Mouse (Mus musculus) megakaryocyte progenitor cell, adult 5-6 weeks (primary cell): ENCODE measurements around the gene Hipk2. TPM values are rescaled to one million over a fixed set of nuclear protein-coding genes. Genes with fewer than 3 reads are reported as not detected.
A peak's percentile ranks its signal among the peaks of the same experiment; 100 is the strongest.

Experiments
- ATAC-seq: replicated peaks from 2 replicates; pipeline ENCODE4 v1.8.0; 2016; ENCODE audit warnings: mild to moderate bottlenecking, moderate TSS enrichment, inconsistent platforms; ENCODE audit not compliant: poor library complexity
- total RNA-seq, 2 experiments: library from RNA; stranded (forward) in 1 of 2; stranded (reverse) in 1 of 2; fragments of 157-497, 149-512 nt in 1 of 2; fragments of 200-1000 nt in 1 of 2; gene quantifications; 2 replicates each; pipeline versions ENCODE4 v1.2.3 to v1.2.4; 2015 to 2017

Hipk2 gene
- total RNA-seq, 2 experiments from 2014 or later, result 12.6 to 60.1 TPM

GRCm38 (mm10) chr6:38757597-38757996 lies 118.4 kb downstream of the Hipk2 start:
- ATAC-seq, result no peak

- no peak for ATAC-seq
These were observed 119.0 kb downstream of the Hipk2 start for GRCm38 (mm10) chr6:38756968-38757367.

GRCm38 (mm10) chr6:38755961-38756360 lies 120.0 kb downstream of the Hipk2 start:
- ATAC-seq, result no peak

GRCm38 (mm10) chr6:38755188-38755587 lies 120.8 kb downstream of the Hipk2 start:
- no peak for ATAC-seq

GRCm38 (mm10) chr6:38753729-38754128 lies 122.2 kb downstream of the Hipk2 start:
- no peak for ATAC-seq

- no peak for ATAC-seq
These were observed 122.9 kb downstream of the Hipk2 start for GRCm38 (mm10) chr6:38753025-38753424.

- ATAC-seq, result 0 out of 2 replicates have a peak, but pooled peaks have one; percentile 23
These were observed 123.5 kb downstream of the Hipk2 start for GRCm38 (mm10) chr6:38752495-38752894.

GRCm38 (mm10) chr6:38748037-38748436 lies 127.9 kb downstream of the Hipk2 start:
- ATAC-seq, result no peak

- ATAC-seq, result no peak
These were observed 132.6 kb downstream of the Hipk2 start for GRCm38 (mm10) chr6:38743351-38743750.

- ATAC-seq, result no peak
These were observed 133.5 kb downstream of the Hipk2 start for GRCm38 (mm10) chr6:38742441-38742840.

GRCm38 (mm10) chr6:38741024-38741423 lies 134.9 kb downstream of the Hipk2 start:
- no peak for ATAC-seq

GRCm38 (mm10) chr6:38739266-38739665 lies 136.7 kb downstream of the Hipk2 start:
- ATAC-seq, result no peak

GRCm38 (mm10) chr6:38737763-38738162 lies 138.2 kb downstream of the Hipk2 start:
- no peak for ATAC-seq

GRCm38 (mm10) chr6:38736240-38736639 lies 139.7 kb downstream of the Hipk2 start:
- peak; percentile 94 for ATAC-seq

- no peak for ATAC-seq
These were observed 143.3 kb downstream of the Hipk2 start for GRCm38 (mm10) chr6:38732681-38733080.

- ATAC-seq, result no peak
These were observed 145.5 kb downstream of the Hipk2 start for GRCm38 (mm10) chr6:38730169-38731146.

- ATAC-seq, result no peak
These were observed 150.4 kb downstream of the Hipk2 start for GRCm38 (mm10) chr6:38725515-38725914.

GRCm38 (mm10) chr6:38721361-38721760 lies 154.6 kb downstream of the Hipk2 start:
- no peak for ATAC-seq

- no peak for ATAC-seq
These were observed 156.7 kb downstream of the Hipk2 start for GRCm38 (mm10) chr6:38719229-38719628.

- no peak for ATAC-seq
These were observed 157.3 kb downstream of the Hipk2 start for GRCm38 (mm10) chr6:38718625-38719024.

GRCm38 (mm10) chr6:38715881-38716280 lies 160.1 kb downstream of the Hipk2 start:
- ATAC-seq, result no peak
